Mouse (Mus musculus): ENCODE results near the gene Mipep.

GRCm38 (mm10) chr14:60830096-60830495 is 45.7 kb downstream of the Mipep start:
- TF ChIP-seq CTCF (conservative IDR thresholded peaks at IDR 0.05; ENCODE audit: insufficient read depth, insufficient read length, low read depth, low read length) (no peak), POLR2A (IDR thresholded peaks at IDR 0.05; ENCODE audit: low read depth, low read length) (no peak)

All from kidney, adult 2 months (tissue).